Mouse (Mus musculus): ENCODE data around the gene Rap1gap2. TPM values are rescaled to one million over a fixed set of nuclear protein-coding genes. Genes with fewer than 3 reads are reported as not detected.
A peak's percentile ranks its signal among the peaks of the same experiment; 100 is the strongest.

The Rap1gap2 gene
- polyA plus RNA-seq, 1 experiment from 2014 or later: 13.1 TPM

GRCm38 (mm10) chr11:74568463-74568862, 42.3 kb downstream of the Rap1gap2 start:
- H3K4me2 ChIP-seq: no peak overlapping the region
- ATAC-seq (ENCODE audit: insufficient read depth, low FRiP score, low read depth): no peak
- H3K4me1 ChIP-seq: peaks cover 3% of the 10 kb centered on the region; the same call in 1 of the 2 replicates
- no peaks in the 10 kb centered on the region for H3K9me3 ChIP-seq
- 76% methylated on average over 5 of the region's 5 CpGs for WGBS
- H3K36me3 ChIP-seq: no peaks in the 10 kb centered on the region
- no peaks in the 10 kb centered on the region for H3K27me3 ChIP-seq (replicated peaks)
- no peak overlapping the region for H3K4me3 ChIP-seq (replicated peaks)
- H3K27ac ChIP-seq: no peak overlapping the region
- H3K9ac ChIP-seq: no peak overlapping the region

- Histone ChIP-seq H3K9ac (no peak overlapping the region), H3K4me3 (replicated peaks) (no peak overlapping the region), H3K4me1 (peaks cover 3% of the 10 kb centered on the region; the same call in 1 of the 2 replicates), H3K27me3 (replicated peaks) (no peaks in the 10 kb centered on the region), H3K27ac (no peak overlapping the region), H3K36me3 (no peaks in the 10 kb centered on the region), H3K9me3 (no peaks in the 10 kb centered on the region), H3K4me2 (no peak overlapping the region)
- 69% methylated on average over 3 of the region's 3 CpGs for WGBS
- ATAC-seq (ENCODE audit: insufficient read depth, low FRiP score, low read depth): no peak
These were observed 42.7 kb downstream of the Rap1gap2 start for GRCm38 (mm10) chr11:74568004-74568403.

- H3K36me3 ChIP-seq: no peaks in the 10 kb centered on the region
- ATAC-seq (ENCODE audit: insufficient read depth, low FRiP score, low read depth): no peak
- H3K27ac ChIP-seq: no peak overlapping the region
- no peaks in the 10 kb centered on the region for H3K27me3 ChIP-seq (replicated peaks)
- WGBS: 87% methylated on average over 4 of the region's 4 CpGs
- no peak overlapping the region for H3K4me2 ChIP-seq
- no peaks in the 10 kb centered on the region for H3K9me3 ChIP-seq
- no peaks in the 10 kb centered on the region for H3K4me1 ChIP-seq
- H3K4me3 ChIP-seq (replicated peaks): no peak overlapping the region
- no peak overlapping the region for H3K9ac ChIP-seq
These were observed 44.3 kb downstream of the Rap1gap2 start for GRCm38 (mm10) chr11:74566326-74566874.

- H3K4me2 ChIP-seq: no peak overlapping the region
- H3K27ac ChIP-seq: no peak overlapping the region
- WGBS: 83% methylated on average over 4 of the region's 4 CpGs
- peaks cover 13% of the 10 kb centered on the region for H3K4me1 ChIP-seq
- H3K36me3 ChIP-seq: no peaks in the 10 kb centered on the region
- no peak overlapping the region for H3K9ac ChIP-seq
- H3K27me3 ChIP-seq (replicated peaks): no peaks in the 10 kb centered on the region
- H3K4me3 ChIP-seq (replicated peaks): no peak overlapping the region
- H3K9me3 ChIP-seq: no peaks in the 10 kb centered on the region
- ATAC-seq (ENCODE audit: insufficient read depth, low FRiP score, low read depth): no peak
These were observed 49.3 kb downstream of the Rap1gap2 start for GRCm38 (mm10) chr11:74561392-74561791.

- H3K4me1 ChIP-seq: peaks cover 20% of the 10 kb centered on the region
These were observed 50.0 kb downstream of the Rap1gap2 start for GRCm38 (mm10) chr11:74560600-74561227.

GRCm38 (mm10) chr11:74559793-74560433, 50.8 kb downstream of the Rap1gap2 start:
- Histone ChIP-seq H3K4me2 (no peak overlapping the region), H3K27me3 (replicated peaks) (no peaks in the 10 kb centered on the region), H3K36me3 (no peaks in the 10 kb centered on the region), H3K9me3 (no peaks in the 10 kb centered on the region), H3K9ac (no peak overlapping the region), H3K27ac (no peak overlapping the region), H3K4me3 (replicated peaks) (no peak overlapping the region), H3K4me1 (peaks cover 23% of the 10 kb centered on the region)
- no peak for ATAC-seq (ENCODE audit: insufficient read depth, low FRiP score, low read depth)
- WGBS: 80% methylated on average over 5 of the region's 5 CpGs

More at GRCm38 (mm10) chr11:74560600-74561227, 50.0 kb downstream of the Rap1gap2 start:
- Histone ChIP-seq H3K9ac (no peak overlapping the region), H3K36me3 (no peaks in the 10 kb centered on the region), H3K4me3 (replicated peaks) (no peak overlapping the region), H3K4me2 (no peak overlapping the region), H3K9me3 (no peaks in the 10 kb centered on the region), H3K27ac (no peak overlapping the region), H3K27me3 (replicated peaks) (no peaks in the 10 kb centered on the region)
- WGBS: 82% methylated on average over 9 of the region's 9 CpGs
- peak; percentile 61; the same call in 1 of the 2 replicates for ATAC-seq (ENCODE audit: insufficient read depth, low FRiP score, low read depth)

GRCm38 (mm10) chr11:74558933-74559332, 51.8 kb downstream of the Rap1gap2 start:
- Histone ChIP-seq H3K4me3 (replicated peaks) (no peak overlapping the region), H3K27ac (no peak overlapping the region), H3K9ac (no peak overlapping the region), H3K4me1 (peaks cover 29% of the 10 kb centered on the region), H3K9me3 (no peaks in the 10 kb centered on the region), H3K4me2 (no peak overlapping the region), H3K36me3 (no peaks in the 10 kb centered on the region), H3K27me3 (replicated peaks) (no peaks in the 10 kb centered on the region)
- no peak for ATAC-seq (ENCODE audit: insufficient read depth, low FRiP score, low read depth)
- 83% methylated on average over 5 of the region's 5 CpGs for whole genome bisulfite sequencing

GRCm38 (mm10) chr11:74557456-74558230, 53.1 kb downstream of the Rap1gap2 start:
- H3K36me3 ChIP-seq: no peaks in the 10 kb centered on the region

GRCm38 (mm10) chr11:74555716-74556374, 54.9 kb downstream of the Rap1gap2 start:
- Histone ChIP-seq H3K36me3 (no peaks in the 10 kb centered on the region), H3K4me3 (replicated peaks) (no peak overlapping the region), H3K9ac (no peak overlapping the region), H3K27me3 (replicated peaks) (no peaks in the 10 kb centered on the region), H3K27ac (0 out of 2 replicates have a peak overlapping the region, but pooled peaks have one; percentile 5), H3K4me2 (peak overlapping the region; percentile 3; the same call in 1 of the 2 replicates), H3K4me1 (peaks cover 29% of the 10 kb centered on the region), H3K9me3 (no peaks in the 10 kb centered on the region)
- 38% methylated on average over 9 of the region's 9 CpGs for WGBS
- ATAC-seq (ENCODE audit: insufficient read depth, low FRiP score, low read depth): peak; percentile 45; the same call in 1 of the 2 replicates

More at GRCm38 (mm10) chr11:74557456-74558230, 53.1 kb downstream of the Rap1gap2 start:
- Histone ChIP-seq H3K27me3 (replicated peaks) (no peaks in the 10 kb centered on the region), H3K27ac (no peak overlapping the region), H3K4me1 (peaks cover 29% of the 10 kb centered on the region), H3K9me3 (no peaks in the 10 kb centered on the region), H3K9ac (no peak overlapping the region), H3K4me3 (replicated peaks) (no peak overlapping the region), H3K4me2 (no peak overlapping the region)
- 54% methylated on average over 11 of the region's 11 CpGs for WGBS
- ATAC-seq (ENCODE audit: insufficient read depth, low FRiP score, low read depth): 0 out of 2 replicates have a peak, but pooled peaks have one; percentile 16

- ATAC-seq (ENCODE audit: insufficient read depth, low FRiP score, low read depth): peak; percentile 52
- 41% methylated on average over 15 of the region's 15 CpGs for WGBS
- Histone ChIP-seq H3K27ac (no peak overlapping the region), H3K4me3 (replicated peaks) (no peak overlapping the region), H3K36me3 (no peaks in the 10 kb centered on the region), H3K27me3 (replicated peaks) (no peaks in the 10 kb centered on the region), H3K4me1 (peaks cover 29% of the 10 kb centered on the region), H3K9ac (no peak overlapping the region), H3K9me3 (no peaks in the 10 kb centered on the region), H3K4me2 (no peak overlapping the region)
These were observed 55.9 kb downstream of the Rap1gap2 start for GRCm38 (mm10) chr11:74554683-74555341.

- no peak for ATAC-seq (ENCODE audit: insufficient read depth, low FRiP score, low read depth)
- Histone ChIP-seq H3K4me3 (replicated peaks) (no peak overlapping the region), H3K36me3 (no peaks in the 10 kb centered on the region), H3K9ac (no peak overlapping the region), H3K4me1 (peaks cover 20% of the 10 kb centered on the region), H3K27ac (no peak overlapping the region), H3K27me3 (replicated peaks) (no peaks in the 10 kb centered on the region), H3K4me2 (no peak overlapping the region), H3K9me3 (no peaks in the 10 kb centered on the region)
- WGBS: 68% methylated on average over 6 of the region's 6 CpGs
These were observed 59.1 kb downstream of the Rap1gap2 start for GRCm38 (mm10) chr11:74551568-74551967.
